Mouse (Mus musculus): ENCODE data around the gene Vmn1r172. TPM values are rescaled to one million over a fixed set of nuclear protein-coding genes. Genes with fewer than 3 reads are reported as not detected.
"Not testable (repeated sequence)": the region's sequence is repeated elsewhere in the genome, so short reads cannot be mapped to it uniquely, and the experiment has no call there.

Vmn1r172 gene
- total RNA-seq (2021) = not detected
- long read RNA-seq, experiment 1 = 0 reads
- long read RNA-seq, experiment 2 = 0 reads

DNA sequence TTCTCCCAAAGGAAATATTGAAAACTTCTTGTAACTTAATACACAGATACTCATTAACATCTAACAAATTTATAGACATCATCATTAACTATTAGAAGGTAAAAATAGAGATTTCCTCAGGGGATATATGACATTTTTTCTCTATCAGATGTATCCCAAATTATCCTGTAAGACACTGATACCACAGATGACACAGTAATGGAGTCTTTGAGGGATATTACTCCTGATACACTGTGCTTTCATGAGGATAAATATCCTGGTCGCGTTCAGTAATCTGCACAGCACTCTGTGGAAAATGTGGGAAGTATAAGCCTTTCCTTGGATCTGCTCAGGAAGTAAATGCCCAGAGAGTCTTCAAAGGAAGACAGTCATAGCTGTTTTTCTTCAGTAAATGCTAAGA is at the start of gene Vmn1r172:
TSS of gene Vmn1r172 (plus strand) at position 301 of the 400 bp plus-strand sequence.
- no peak for DNase-seq (ENCODE audit: low spot score in 2 of 2)

DNA sequence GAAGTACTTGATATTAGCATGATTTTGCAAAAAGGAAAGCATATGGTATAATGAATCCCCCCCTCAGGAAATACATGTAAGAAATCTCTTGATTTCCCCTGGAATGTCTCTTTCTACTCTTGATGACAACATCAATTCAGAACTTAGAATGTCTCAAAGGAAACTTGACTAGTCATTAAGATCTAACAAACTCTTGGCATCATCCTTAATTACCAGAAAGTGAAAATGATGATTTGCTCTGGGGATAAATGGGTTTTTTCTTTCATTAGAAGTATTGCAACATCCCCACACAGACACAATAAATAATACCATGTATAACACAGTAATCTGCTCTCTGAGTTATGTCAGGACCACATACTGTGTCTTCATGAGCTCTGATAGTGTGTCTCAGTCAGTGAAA is 27.7 kb upstream of the Vmn1r172 start, which contains the start of gene Vmn1r171:
TSS of gene Vmn1r171 (plus strand) at position 301 of the 400 bp plus-strand sequence.
- no peak for DNase-seq (ENCODE audit: low spot score in 2 of 2)

DNA sequence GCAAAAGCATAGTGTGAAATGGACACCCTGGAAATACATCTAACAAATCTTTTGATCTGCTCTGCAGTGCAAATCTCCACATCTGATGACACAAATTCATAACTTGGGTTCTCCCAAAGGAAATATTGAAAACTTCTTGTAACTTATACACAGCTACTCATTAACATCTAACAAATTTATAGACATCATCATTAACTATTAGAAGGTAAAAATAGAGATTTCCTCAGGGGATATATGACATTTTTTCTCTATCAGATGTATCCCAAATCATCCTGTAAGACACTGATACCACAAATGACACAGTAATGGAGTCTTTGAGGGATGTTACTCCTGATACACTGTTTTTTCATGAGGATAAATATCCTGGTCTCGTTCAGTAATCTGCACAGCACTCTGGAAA is 42.3 kb downstream of the Vmn1r172 start, which contains the start of gene Vmn1r173:
TSS of gene Vmn1r173 (plus strand) at position 301 of the 400 bp plus-strand sequence.
- DNase-seq (ENCODE audit: low spot score in 2 of 2) = not testable (repeated sequence)

Other genes with a start within 250 kb of the Vmn1r172 start
- not detected for gene Vmn1r167, start 151.1 kb upstream of the Vmn1r172 start, total RNA-seq (2021)
- not detected for gene Vmn1r168, start 118.6 kb upstream of the Vmn1r172 start, total RNA-seq (2021)
- gene Vmn1r169, start 82.8 kb upstream of the Vmn1r172 start, total RNA-seq (2021) = not detected
- not detected for gene Vmn1r170, start 52.1 kb upstream of the Vmn1r172 start, total RNA-seq (2021)
- not detected for gene Vmn1r171, start 27.6 kb upstream of the Vmn1r172 start, total RNA-seq (2021)
- not detected for gene Vmn1r173, start 42.4 kb downstream of the Vmn1r172 start, total RNA-seq (2021)
- gene Vmn1r174, start 94.0 kb downstream of the Vmn1r172 start, total RNA-seq (2021) = not detected
- not detected for gene Vmn1r175, start 152.3 kb downstream of the Vmn1r172 start, total RNA-seq (2021)
- not detected for gene Vmn1r176, start 179.1 kb downstream of the Vmn1r172 start, total RNA-seq (2021)
- gene Vmn1r177, start 208.1 kb downstream of the Vmn1r172 start, total RNA-seq (2021) = not detected
- gene Vmn1r178, start 233.7 kb downstream of the Vmn1r172 start, total RNA-seq (2021) = not detected